ENCODE assay signal across 8 mouse cellular contexts in the genomic region with DNA sequence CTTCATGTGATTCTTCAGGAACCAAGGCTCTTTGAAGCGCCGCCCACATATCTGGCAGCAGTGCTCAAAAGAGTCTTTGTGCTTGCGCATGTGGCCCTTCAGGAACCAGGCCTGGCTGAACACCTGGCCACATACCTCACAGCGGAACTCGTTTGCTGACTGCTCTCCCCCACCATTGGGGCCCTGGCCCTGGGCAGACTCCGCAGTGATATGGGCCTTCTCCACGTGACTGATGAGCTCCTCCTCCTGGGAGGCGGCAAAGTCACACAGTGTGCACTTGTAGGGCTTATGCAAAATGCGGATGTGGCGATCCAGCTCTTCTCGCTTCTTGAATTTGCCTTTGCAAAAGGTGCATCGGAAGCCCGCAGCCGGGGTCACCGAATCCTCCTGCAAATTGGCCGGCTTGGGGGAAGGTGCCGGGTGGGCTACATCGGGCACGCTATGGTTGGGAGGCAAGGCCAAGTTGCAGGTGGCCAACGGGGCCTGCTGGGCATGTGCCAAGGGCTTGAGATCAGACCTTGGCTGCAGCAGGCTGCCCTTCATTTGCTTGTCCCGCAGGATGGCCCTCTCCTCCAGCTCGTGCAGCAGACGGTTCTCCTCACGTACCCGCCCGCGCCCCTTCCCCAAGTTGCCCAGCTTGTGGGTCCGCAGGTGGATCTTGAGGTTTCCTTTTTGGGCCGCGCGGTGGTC.
DNase-seq lines count a peak whose midpoint lies in the region; ATAC-seq and TF ChIP-seq lines count a peak whose summit lies in the region.

No protein-coding gene starts in this region.

- H3K9ac ChIP-seq in lung, postnatal 0 days (replicated peaks; ENCODE audit: low read depth), result no peak overlapping the region
- no peak overlapping the region for H3K9ac ChIP-seq in intestine, embryonic 16.5 days (ENCODE audit: low read depth, low read length)
- no peak overlapping the region for H3K9ac ChIP-seq in forebrain, embryonic 14.5 days (ENCODE audit: low read length)

- H3K4me3 ChIP-seq in heart, embryonic 10.5 days, result peak overlapping the region; percentile 12; the same call in 1 of the 2 replicates
- no peak overlapping the region for H3K4me3 ChIP-seq in lung, postnatal 0 days (ENCODE audit: low read depth, low read length)
- H3K4me3 ChIP-seq in intestine, embryonic 16.5 days (ENCODE audit: low read length), result no peak overlapping the region
- no peak overlapping the region for H3K4me3 ChIP-seq in forebrain, embryonic 14.5 days (ENCODE audit: low read depth, low read length)
- H3K4me3 ChIP-seq in gastrocnemius, adult 2 months, result no peak overlapping the region

- H3K4me2 ChIP-seq in lung, postnatal 0 days (replicated peaks; ENCODE audit: low read depth, low read length), result no peak overlapping the region
- no peak overlapping the region for H3K4me2 ChIP-seq in intestine, embryonic 16.5 days (ENCODE audit: low read depth, low read length)
- no peak overlapping the region for H3K4me2 ChIP-seq in forebrain, embryonic 14.5 days (ENCODE audit: low read length)

- no peak overlapping the region for H3K27ac ChIP-seq in heart, embryonic 10.5 days
- no peak overlapping the region for H3K27ac ChIP-seq in lung, postnatal 0 days (ENCODE audit: low read length)
- no peak overlapping the region for H3K27ac ChIP-seq in intestine, embryonic 16.5 days (ENCODE audit: low read length)
- no peak overlapping the region for H3K27ac ChIP-seq in forebrain, embryonic 14.5 days (ENCODE audit: low read depth, low read length)
- H3K27ac ChIP-seq in gastrocnemius, adult 2 months, result no peak overlapping the region

- peaks cover 25% of the 10 kb centered on the region for H3K27me3 ChIP-seq in heart, embryonic 10.5 days (ENCODE audit: insufficient read depth, poor library complexity, severe bottlenecking)
- H3K27me3 ChIP-seq in lung, postnatal 0 days (replicated peaks; ENCODE audit: insufficient read depth, low read length), result no peaks in the 10 kb centered on the region
- no peaks in the 10 kb centered on the region for H3K27me3 ChIP-seq in intestine, embryonic 16.5 days (replicated peaks; ENCODE audit: control insufficient read depth, insufficient read depth, low read length)
- no peaks in the 10 kb centered on the region for H3K27me3 ChIP-seq in forebrain, embryonic 14.5 days (replicated peaks; ENCODE audit: control insufficient read depth, insufficient read depth, low read length)

- no peak for TF ChIP-seq EP300 in lung, postnatal 0 days (IDR thresholded peaks at IDR 0.05)

- intact Hi-C loops in heart, postnatal 14 days (cut with DNase I), result no loop called here
- intact Hi-C loops in gastrocnemius, adult 2 months (cut with DNase I), result no loop called here

- peaks cover 18% of the 10 kb centered on the region for H3K4me1 ChIP-seq in heart, embryonic 10.5 days
- no peaks in the 10 kb centered on the region for H3K4me1 ChIP-seq in lung, postnatal 0 days (ENCODE audit: insufficient read depth, low read depth, low read length)
- no peaks in the 10 kb centered on the region; the same call in 1 of the 2 replicates for H3K4me1 ChIP-seq in intestine, embryonic 16.5 days (ENCODE audit: control insufficient read depth, insufficient read depth, low read length)
- peaks cover 26% of the 10 kb centered on the region for H3K4me1 ChIP-seq in forebrain, embryonic 14.5 days (ENCODE audit: control insufficient read depth, insufficient read depth, low read length)

- no peak for DNase-seq in heart, embryonic 10.5 days (ENCODE audit: low spot score)
- no peak for DNase-seq in heart, postnatal 14 days
- DNase-seq in lung, postnatal 0 days (ENCODE audit: low spot score), result peak; percentile 36
- DNase-seq in lung, postnatal 25 days (ENCODE audit: low spot score), result no peak
- peak; percentile 12 for DNase-seq in thymus, postnatal 0 days (ENCODE audit: low spot score)
- DNase-seq in forebrain, embryonic 14.5 days (ENCODE audit: low spot score), result no peak
- DNase-seq in gastrocnemius, adult 2 months, result no peak

- ATAC-seq in lung, postnatal 0 days, result peak; percentile 72
- ATAC-seq in intestine, embryonic 16.5 days, result peak; percentile 68
- ATAC-seq in forebrain, embryonic 14.5 days, result no peak

- WGBS in heart, embryonic 10.5 days, result 57% methylated on average over 31 of the region's 31 CpGs
- 61% methylated on average over 31 of the region's 31 CpGs for WGBS in lung, postnatal 0 days
- WGBS in intestine, embryonic 16.5 days, result 71% methylated on average over 31 of the region's 31 CpGs
- 86% methylated on average over 31 of the region's 31 CpGs for WGBS in forebrain, embryonic 14.5 days

- no peaks in the 10 kb centered on the region for H3K9me3 ChIP-seq in heart, embryonic 10.5 days
- H3K9me3 ChIP-seq in lung, postnatal 0 days (ENCODE audit: low read length), result no peaks in the 10 kb centered on the region
- no peaks in the 10 kb centered on the region for H3K9me3 ChIP-seq in intestine, embryonic 16.5 days (ENCODE audit: control insufficient read depth, low read length)
- H3K9me3 ChIP-seq in forebrain, embryonic 14.5 days (replicated peaks; ENCODE audit: control insufficient read depth, low read length), result no peaks in the 10 kb centered on the region

- TF ChIP-seq CTCF in lung, postnatal 0 days (IDR thresholded peaks at IDR 0.05), result no peak
- TF ChIP-seq CTCF in gastrocnemius, adult 2 months (IDR thresholded peaks at IDR 0.05), result no peak

- no peaks in the 10 kb centered on the region for H3K36me3 ChIP-seq in heart, embryonic 10.5 days
- H3K36me3 ChIP-seq in lung, postnatal 0 days (ENCODE audit: insufficient read depth, low read length), result no peaks in the 10 kb centered on the region
- no peaks in the 10 kb centered on the region for H3K36me3 ChIP-seq in intestine, embryonic 16.5 days (ENCODE audit: control insufficient read depth, insufficient read depth, low read length)
- H3K36me3 ChIP-seq in forebrain, embryonic 14.5 days (ENCODE audit: control insufficient read depth, insufficient read depth, low read length), result peaks cover 16% of the 10 kb centered on the region; the same call in 1 of the 2 replicates

Comparison
In these comparisons a context has a peak if more than half of its experiments do, and no peak if none do; other contexts are left out.
1. DNase-seq: peak in lung, postnatal 0 days (single experiment) and thymus, postnatal 0 days (single experiment); none in heart, embryonic 10.5 days (single experiment), heart, postnatal 14 days (0 of 2), lung, postnatal 25 days (single experiment), forebrain, embryonic 14.5 days (single experiment) and gastrocnemius, adult 2 months (single experiment).